Mouse (Mus musculus) olfactory bulb, adult 2 months (tissue): ENCODE results near the gene Napa.

Source experiments
- CTCF ChIP-seq: fragments of 200-500 bp; IDR thresholded peaks from 2 replicates; pipeline ENCODE4 v1.5.1; 2012; ENCODE audit warnings: low read depth, mild to moderate bottlenecking, low read length, moderate library complexity; ENCODE audit not compliant: insufficient read depth
- POLR2A ChIP-seq: fragments of 200-500 bp; IDR thresholded peaks from 2 replicates; pipeline ENCODE4 v1.6.1; 2012; ENCODE audit warnings: mild to moderate bottlenecking, low read depth, low read length, moderate library complexity; ENCODE audit not compliant: insufficient read depth

- TF ChIP-seq CTCF (no peak), POLR2A (no peak)
Measured at GRCm38 (mm10) chr7:16128899-16129298, 30.6 kb downstream of the Napa start.
